Mouse (Mus musculus) neural tube, embryonic 11.5 days (tissue): ENCODE data around the gene Enpp4. TPM values are rescaled to one million over a fixed set of nuclear protein-coding genes. Genes with fewer than 3 reads are reported as not detected.

ENCODE experiments used
- ATAC-seq: fragments of 200-750 bp; cut with Nextera tagmentation; 2 replicates; pipeline ENCODE4 v1.8.0; 2017; ENCODE audit warnings: moderate number of reproducible peaks, mild to moderate bottlenecking, moderate TSS enrichment, moderate library complexity; ENCODE audit not compliant: insufficient read depth, low FRiP score, low TSS enrichment
- DNase-seq: peaks from one replicate; pipeline ENCODE4 v3.0.0-alpha.2; 2015; ENCODE audit warnings: low spot score
- H3K27ac ChIP-seq: fragments of 300-500 bp; sonication (generic); 2 replicates; pipeline ENCODE4 v1.5.1; 2014; ENCODE audit warnings: low read depth, mild to moderate bottlenecking, low read length
- H3K27me3 ChIP-seq: fragments of 300-500 bp; sonication (generic); 2 replicates; pipeline ENCODE4 v1.6.1; 2014; ENCODE audit warnings: mild to moderate bottlenecking, low read length, mixed read lengths; ENCODE audit not compliant: control insufficient read depth, insufficient read depth
- H3K36me3 ChIP-seq: fragments of 300-500 bp; sonication (generic); 2 replicates; pipeline ENCODE4 v1.6.1; 2014; ENCODE audit warnings: mild to moderate bottlenecking, low read length, moderate library complexity, mixed read lengths; ENCODE audit not compliant: control insufficient read depth, insufficient read depth
- H3K4me1 ChIP-seq: fragments of 300-500 bp; sonication (generic); 2 replicates; pipeline ENCODE4 v1.6.1; 2014; ENCODE audit warnings: low read length, mixed read lengths; ENCODE audit not compliant: control insufficient read depth, insufficient read depth
- H3K4me2 ChIP-seq: fragments of 300-500 bp; sonication (generic); 2 replicates; pipeline ENCODE4 v1.6.1; 2014; ENCODE audit warnings: low read depth, mild to moderate bottlenecking, moderate library complexity
- H3K4me3 ChIP-seq: fragments of 300-500 bp; sonication (generic); 2 replicates; pipeline ENCODE4 v1.5.1; 2014; ENCODE audit warnings: low read depth, low read length
- H3K9ac ChIP-seq: fragments of 300-500 bp; sonication (generic); 2 replicates; pipeline ENCODE4 v1.6.1; 2014; ENCODE audit warnings: mild to moderate bottlenecking, low read length
- H3K9me3 ChIP-seq: fragments of 300-500 bp; sonication (generic); 2 replicates; pipeline ENCODE4 v1.6.1; 2016; ENCODE audit warnings: low read length; ENCODE audit not compliant: control insufficient read depth
- WGBS: fragments of 180-500 bp; shearing (Covaris S2); extraction: QIAGEN DNeasy Blood & Tissue Kit; methylation state at CpG from one replicate; pipeline ENCODE4 v1.1.7; 2014; 5-methylcytosine and 5-hydroxymethylcytosine counted together
- polyA plus RNA-seq: library from polyadenylated mRNA; unstranded; fragments of >200 nt; fragmentation: Nextera tagmentation; extraction: Ambion mirVana; gene quantifications from 2 replicates; pipeline ENCODE4 v1.2.1, GENCODE M21; 2014

Enpp4 gene
- polyA plus RNA-seq = 4.6 and 5.0 TPM in 2 replicates

- peak within 1 kb of the TSS; percentile 70 for H3K9ac ChIP-seq
- no peak within 1 kb of the TSS for H3K27ac ChIP-seq
- peak; percentile 86 for DNase-seq
Measured at GRCm38 (mm10) chr17:44105287-44106138, at the start of gene Enpp4. Gene Enpp4, minus strand, starts transcription at chr17:44105809.

GRCm38 (mm10) chr17:44155204-44155603, 49.6 kb upstream of the Enpp4 start:
- Histone ChIP-seq H3K27me3 (no peaks in the 10 kb centered on the region), H3K9ac (no peak overlapping the region), H3K4me3 (no peak overlapping the region), H3K9me3 (no peaks in the 10 kb centered on the region), H3K4me1 (no peaks in the 10 kb centered on the region), H3K4me2 (no peak overlapping the region), H3K27ac (no peak overlapping the region), H3K36me3 (no peaks in the 10 kb centered on the region)
- DNase-seq (no peak), ATAC-seq (no peak)
- 70% methylated on average over 2 of the region's 2 CpGs for whole genome bisulfite sequencing

More at GRCm38 (mm10) chr17:44105287-44106138, at the start of gene Enpp4:
- ATAC-seq = peak; percentile 99
- Histone ChIP-seq H3K4me3 (peak within 1 kb of the TSS; percentile 60), H3K9me3 (no peaks in the 10 kb centered on the region), H3K4me1 (no peaks in the 10 kb centered on the region), H3K4me2 (peak within 1 kb of the TSS; percentile 94), H3K27me3 (no peaks in the 10 kb centered on the region), H3K36me3 (no peaks in the 10 kb centered on the region)
- WGBS = under 1% methylated on average over 71 of the region's 76 CpGs

GRCm38 (mm10) chr17:44153871-44154270, 48.3 kb upstream of the Enpp4 start:
- Histone ChIP-seq H3K27ac (no peak overlapping the region), H3K36me3 (no peaks in the 10 kb centered on the region), H3K4me1 (no peaks in the 10 kb centered on the region), H3K9me3 (no peaks in the 10 kb centered on the region), H3K9ac (no peak overlapping the region), H3K4me3 (no peak overlapping the region), H3K27me3 (no peaks in the 10 kb centered on the region), H3K4me2 (no peak overlapping the region)
- WGBS = 58% methylated on average over 5 of the region's 5 CpGs
- DNase-seq (no peak), ATAC-seq (no peak)

GRCm38 (mm10) chr17:44151889-44152288, 46.3 kb upstream of the Enpp4 start:
- no peaks in the 10 kb centered on the region for H3K9me3 ChIP-seq
- H3K36me3 ChIP-seq = no peaks in the 10 kb centered on the region
- H3K27me3 ChIP-seq = no peaks in the 10 kb centered on the region
- H3K9ac ChIP-seq = no peak overlapping the region
- ATAC-seq (no peak), DNase-seq (no peak)
- no peak overlapping the region for H3K27ac ChIP-seq
- no peaks in the 10 kb centered on the region for H3K4me1 ChIP-seq
- H3K4me3 ChIP-seq = no peak overlapping the region
- 85% methylated on average over 8 of the region's 8 CpGs for WGBS
- H3K4me2 ChIP-seq = no peak overlapping the region

GRCm38 (mm10) chr17:44151130-44151529, 45.5 kb upstream of the Enpp4 start:
- no peak for ATAC-seq
- DNase-seq = peak; percentile 36
- no peak overlapping the region for H3K27ac ChIP-seq
- no peak overlapping the region for H3K4me3 ChIP-seq
- no peaks in the 10 kb centered on the region for H3K36me3 ChIP-seq
- H3K27me3 ChIP-seq = no peaks in the 10 kb centered on the region
- WGBS = 65% methylated on average over 3 of the region's 3 CpGs
- no peaks in the 10 kb centered on the region for H3K9me3 ChIP-seq
- H3K4me1 ChIP-seq = no peaks in the 10 kb centered on the region
- no peak overlapping the region for H3K4me2 ChIP-seq
- no peak overlapping the region for H3K9ac ChIP-seq

GRCm38 (mm10) chr17:44148109-44148846, 42.7 kb upstream of the Enpp4 start:
- Histone ChIP-seq H3K36me3 (no peaks in the 10 kb centered on the region), H3K4me1 (no peaks in the 10 kb centered on the region), H3K9ac (no peak overlapping the region), H3K4me2 (no peak overlapping the region), H3K9me3 (no peaks in the 10 kb centered on the region), H3K27me3 (no peaks in the 10 kb centered on the region), H3K4me3 (no peak overlapping the region), H3K27ac (no peak overlapping the region)
- ATAC-seq (no peak), DNase-seq (no peak)
- 86% methylated on average over 5 of the region's 5 CpGs for WGBS

- DNase-seq (no peak), ATAC-seq (no peak)
- Histone ChIP-seq H3K36me3 (no peaks in the 10 kb centered on the region), H3K9me3 (no peaks in the 10 kb centered on the region), H3K4me1 (no peaks in the 10 kb centered on the region), H3K4me2 (no peak overlapping the region), H3K4me3 (no peak overlapping the region), H3K27me3 (no peaks in the 10 kb centered on the region), H3K9ac (no peak overlapping the region), H3K27ac (no peak overlapping the region)
- 69% methylated on average over 1 of the region's 1 CpGs for WGBS
Measured at GRCm38 (mm10) chr17:44145806-44146205, 40.2 kb upstream of the Enpp4 start.

- no peaks in the 10 kb centered on the region for H3K4me1 ChIP-seq
- no peak overlapping the region for H3K4me2 ChIP-seq
- H3K9me3 ChIP-seq = no peaks in the 10 kb centered on the region
- H3K9ac ChIP-seq = no peak overlapping the region
- no peaks in the 10 kb centered on the region for H3K27me3 ChIP-seq
- ATAC-seq (no peak), DNase-seq (no peak)
- H3K36me3 ChIP-seq = no peaks in the 10 kb centered on the region
- H3K4me3 ChIP-seq = no peak overlapping the region
- 90% methylated on average over 10 of the region's 10 CpGs for WGBS
- H3K27ac ChIP-seq = no peak overlapping the region
Measured at GRCm38 (mm10) chr17:44136863-44137640, 31.4 kb upstream of the Enpp4 start.
